ENCODE assay signal across 24 mouse cellular contexts in the genomic region with DNA sequence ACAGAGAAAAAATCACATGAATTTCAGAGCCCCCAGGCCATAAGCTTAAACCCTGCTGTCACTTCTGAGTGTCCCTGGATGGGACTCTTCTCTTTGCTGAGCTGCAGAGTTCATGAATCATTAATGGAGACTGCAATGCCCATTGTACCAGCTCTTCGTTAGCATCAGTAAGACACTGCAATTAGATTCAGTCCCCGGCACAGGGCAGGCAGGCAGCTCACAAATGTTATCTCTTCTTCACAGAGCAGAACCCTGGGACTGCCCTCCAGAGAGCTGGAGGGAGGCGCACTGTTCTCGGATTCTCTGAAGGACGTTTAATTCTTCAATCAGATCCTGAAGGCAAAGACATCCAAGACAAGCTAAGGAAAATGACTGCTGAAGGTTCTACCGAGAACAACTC.
"Had no signal": no experiment of that assay in that cellular context is flagged by ENCODE, and none has a peak within 500 bp of the region (broad histone marks: within the 10 kb centered on the region; RNA-seq: fewer than 3 reads in every experiment).

No protein-coding gene starts in this region.

- H3K4me1 ChIP-seq: heart, embryonic 13.5 days; heart, embryonic 15.5 days; hindbrain, embryonic 10.5 days; hindbrain, embryonic 12.5 days; intestine, embryonic 15.5 days; limb, embryonic 13.5 days; limb, embryonic 15.5 days had no signal

- H3K4me2 ChIP-seq: heart, embryonic 11.5 days; heart, embryonic 13.5 days; heart, embryonic 15.5 days; hindbrain, embryonic 12.5 days; hindbrain, embryonic 14.5 days; intestine, embryonic 15.5 days; limb, embryonic 13.5 days; limb, embryonic 15.5 days had no signal

- H3K4me3 ChIP-seq: gastrocnemius, adult 2 months; heart, adult 2 months; heart, embryonic 13.5 days; heart, embryonic 15.5 days; hindbrain, embryonic 10.5 days; hindbrain, embryonic 12.5 days; intestine, embryonic 15.5 days; layer of hippocampus, adult 2 months; left cerebral cortex, adult 2 months; limb, embryonic 13.5 days; limb, embryonic 15.5 days had no signal

- H3K9me3 ChIP-seq: heart, embryonic 15.5 days; hindbrain, embryonic 10.5 days; hindbrain, embryonic 12.5 days; intestine, embryonic 15.5 days; limb, embryonic 13.5 days; limb, embryonic 15.5 days had no signal

- H3K27ac ChIP-seq: gastrocnemius, adult 2 months; heart, adult 2 months; heart, embryonic 13.5 days; heart, embryonic 15.5 days; hindbrain, embryonic 10.5 days; hindbrain, embryonic 12.5 days; hindbrain, embryonic 14.5 days; intestine, embryonic 15.5 days; layer of hippocampus, adult 2 months; left cerebral cortex, adult 2 months; limb, embryonic 13.5 days; limb, embryonic 15.5 days had no signal

- H3K27me3 ChIP-seq: heart, embryonic 13.5 days; heart, embryonic 15.5 days; hindbrain, embryonic 12.5 days; intestine, embryonic 15.5 days; limb, embryonic 13.5 days; limb, embryonic 15.5 days had no signal

- DNase-seq: gastrocnemius, adult 2 months; gastrocnemius, postnatal 10 days; gastrocnemius, postnatal 25 days; heart, adult 2 months; heart, postnatal 4 days; kidney, adult 18-20 months; kidney, adult 8-10 months; kidney, postnatal 10 days; kidney, postnatal 25 days; kidney, postnatal 4 days had no signal

- H3K9ac ChIP-seq: heart, embryonic 13.5 days; heart, embryonic 15.5 days; hindbrain, embryonic 12.5 days; hindbrain, embryonic 14.5 days; intestine, embryonic 15.5 days; limb, embryonic 13.5 days; limb, embryonic 15.5 days had no signal

- ATAC-seq: hindbrain, embryonic 16.5 days; inflammation-experienced regulatory T-cells, adult 6 months; intestine, embryonic 15.5 days; intestine, postnatal 0 days had no signal

- H3K36me3 ChIP-seq: heart, embryonic 13.5 days; heart, embryonic 15.5 days; hindbrain, embryonic 10.5 days; hindbrain, embryonic 12.5 days; intestine, embryonic 15.5 days; limb, embryonic 13.5 days; limb, embryonic 15.5 days had no signal
